Comparison of ENCODE assay signal across 20 mouse cellular contexts in the genomic region with DNA sequence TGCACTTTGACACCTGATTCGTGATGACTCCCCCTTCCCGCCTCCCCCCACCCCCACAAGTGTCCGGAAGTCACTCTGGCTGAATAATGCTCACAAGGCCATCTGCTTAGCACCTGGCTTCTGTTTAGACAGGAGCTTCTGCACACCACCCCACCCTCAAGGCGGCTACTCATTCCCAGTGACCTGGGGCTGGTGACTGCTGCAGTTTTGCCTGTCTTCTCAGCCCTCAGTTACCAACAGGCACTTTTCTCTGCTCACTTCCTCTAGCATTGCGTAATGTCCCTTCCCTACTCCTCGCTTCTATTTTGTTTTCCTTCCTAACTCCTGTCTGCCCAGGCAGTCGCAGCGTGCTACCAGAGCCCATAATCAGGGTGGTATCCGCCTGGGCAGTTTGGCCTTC. TPM values are rescaled to one million over a fixed set of nuclear protein-coding genes. Genes with fewer than 3 reads are reported as not detected.
DNase-seq lines count a peak whose midpoint lies in the region; ATAC-seq and TF ChIP-seq lines count a peak whose summit lies in the region.
"Had no signal": no experiment of that assay in that cellular context is flagged by ENCODE, and none has a peak within 500 bp of the region (broad histone marks: within the 10 kb centered on the region; RNA-seq: fewer than 3 reads in every experiment).

No protein-coding gene starts in this region.

- ATAC-seq in megakaryocyte, adult 5-6 weeks (ENCODE audit: poor library complexity, severe bottlenecking): peak; percentile 44
- ATAC-seq: forebrain, embryonic 13.5 days; inflammation-experienced regulatory T-cells, adult 6 months had no signal

- no peaks in the 10 kb centered on the region for H3K9me3 ChIP-seq in hindbrain, embryonic 10.5 days
- H3K9me3 ChIP-seq: forebrain, embryonic 13.5 days; hindbrain, embryonic 12.5 days; midbrain, embryonic 10.5 days; neural tube, embryonic 13.5 days had no signal

- H3K9ac ChIP-seq in liver, adult 2 months (ENCODE audit: low read depth, low read length): no peak overlapping the region
- H3K9ac ChIP-seq: forebrain, embryonic 13.5 days; hindbrain, embryonic 12.5 days; liver, embryonic 14.5 days; neural tube, embryonic 13.5 days had no signal

- no peak for TF ChIP-seq POLR2A in liver, adult 2 months (IDR thresholded peaks at IDR 0.05; ENCODE audit: extremely low read depth, insufficient read depth, low read length)
- no peak for TF ChIP-seq POLR2A in bone marrow macrophage, adult 2 months (IDR thresholded peaks at IDR 0.05; ENCODE audit: borderline replicate concordance, low read depth, low read length)

- intact Hi-C loops in left cerebral cortex, adult 2 months (cut with DNase I): no loop called here

- H3K4me3 ChIP-seq in liver, adult 2 months (ENCODE audit: insufficient read depth, low read depth, low read length): no peak overlapping the region
- no peak overlapping the region for H3K4me3 ChIP-seq in C2C12 (ENCODE audit: insufficient read depth, poor library complexity, severe bottlenecking)
- H3K4me3 ChIP-seq in bone marrow macrophage, adult 2 months (ENCODE audit: insufficient read depth, low read length): no peak overlapping the region
- H3K4me3 ChIP-seq in hindbrain, embryonic 10.5 days: no peak overlapping the region
- H3K4me3 ChIP-seq in left cerebral cortex, adult 2 months: no peak overlapping the region
- H3K4me3 ChIP-seq: forebrain, embryonic 13.5 days; hindbrain, embryonic 12.5 days; midbrain, embryonic 10.5 days; neural tube, embryonic 13.5 days had no signal

- peaks cover 15% of the 10 kb centered on the region for H3K79me3 ChIP-seq in C2C12 (ENCODE audit: low read depth)

- peaks cover 4% of the 10 kb centered on the region for H3K36me3 ChIP-seq in liver, adult 2 months (ENCODE audit: control insufficient read depth, insufficient read depth, low read length)
- H3K36me3 ChIP-seq in C2C12 (ENCODE audit: control insufficient read depth, insufficient read depth): peaks cover 13% of the 10 kb centered on the region
- peaks cover 31% of the 10 kb centered on the region for H3K36me3 ChIP-seq in hindbrain, embryonic 10.5 days

- no peak overlapping the region for H3ac ChIP-seq in C2C12 (ENCODE audit: control insufficient read depth, insufficient read length, low read depth)

- WGBS in liver, adult 2 months: 50% methylated on average over 9 of the region's 9 CpGs
- WGBS in hindbrain, embryonic 10.5 days: 86% methylated on average over 9 of the region's 9 CpGs

- DNase-seq in liver, adult 2 months (ENCODE audit: extremely low read depth, low read depth, low spot score): peak; percentile 18
- no peak for DNase-seq in liver
- DNase-seq in cerebellum, postnatal 4 days (ENCODE audit: low spot score in 2 of 2): no peak
- DNase-seq in hindbrain, embryonic 10.5 days (ENCODE audit: low spot score): no peak
- DNase-seq in left cerebral cortex, adult 2 months (ENCODE audit: extremely low spot score in 1 of 2, low spot score in 2 of 2): no peak
- DNase-seq: adrenal gland, adult 8-10 months; cerebellum, adult 8-10 months; gastrocnemius, postnatal 14 days; right cerebral cortex, postnatal 14 days; thymus, postnatal 4 days had no signal

- no peak for TF ChIP-seq CTCF in liver, adult 2 months (IDR thresholded peaks at IDR 0.05; ENCODE audit: low read depth, low read length)
- no peak for TF ChIP-seq CTCF in C2C12 (IDR thresholded peaks at IDR 0.05; ENCODE audit: control insufficient read depth, insufficient read depth, insufficient read length)
- no peak for TF ChIP-seq CTCF in bone marrow macrophage, adult 2 months (IDR thresholded peaks at IDR 0.05; ENCODE audit: low read depth, low read length)
- no peak for TF ChIP-seq CTCF in left cerebral cortex, adult 2 months (IDR thresholded peaks at IDR 0.05)

- no peaks in the 10 kb centered on the region for H3K79me2 ChIP-seq in liver, adult 2 months (ENCODE audit: control insufficient read depth, insufficient read depth, low read length)
- H3K79me2 ChIP-seq in C2C12 (ENCODE audit: control insufficient read depth, insufficient read depth): peaks cover 29% of the 10 kb centered on the region

- no peak overlapping the region for H3K27ac ChIP-seq in liver, adult 2 months (replicated peaks; ENCODE audit: insufficient read depth, low read depth, low read length)
- H3K27ac ChIP-seq in bone marrow macrophage, adult 2 months (ENCODE audit: insufficient read depth, low read depth, low read length): peak overlapping the region; percentile 64
- no peak overlapping the region for H3K27ac ChIP-seq in hindbrain, embryonic 10.5 days
- H3K27ac ChIP-seq in left cerebral cortex, adult 2 months: no peak overlapping the region
- H3K27ac ChIP-seq: forebrain, embryonic 13.5 days; hindbrain, embryonic 12.5 days; liver, embryonic 14.5 days; midbrain, embryonic 10.5 days; neural tube, embryonic 13.5 days had no signal

- no peaks in the 10 kb centered on the region for H3K27me3 ChIP-seq in liver, adult 2 months (ENCODE audit: control insufficient read depth, insufficient read depth, low read length)
- no peaks in the 10 kb centered on the region for H3K27me3 ChIP-seq in C2C12 (ENCODE audit: control insufficient read depth, insufficient read depth, insufficient read length)
- H3K27me3 ChIP-seq in hindbrain, embryonic 10.5 days (ENCODE audit: insufficient read depth, poor library complexity, severe bottlenecking): no peaks in the 10 kb centered on the region
- H3K27me3 ChIP-seq: CH12.LX; forebrain, embryonic 13.5 days; hindbrain, embryonic 12.5 days; neural tube, embryonic 13.5 days had no signal

- H3K4me1 ChIP-seq in liver, adult 2 months (ENCODE audit: control insufficient read depth, insufficient read depth, low read length): 0 out of 2 replicates have a peak, but pooled peaks cover under 1% of the 10 kb centered on the region
- H3K4me1 ChIP-seq in bone marrow macrophage, adult 2 months (ENCODE audit: control insufficient read depth, insufficient read depth, low read length): peaks cover 26% of the 10 kb centered on the region
- peaks cover 3% of the 10 kb centered on the region; the same call in 1 of the 2 replicates for H3K4me1 ChIP-seq in hindbrain, embryonic 10.5 days (replicated peaks)

TF ChIP-seq in C2C12, 6 proteins besides CTCF, POLR2A, EP300 and RAD21:
- no peak for TF ChIP-seq MYOG (IDR thresholded peaks at IDR 0.05; ENCODE audit: control insufficient read depth, extremely low read depth, insufficient read length)
- TF ChIP-seq CEBPB (IDR thresholded peaks at IDR 0.05; ENCODE audit: low read depth): peak; percentile 61

RNA-seq across cellular contexts. Expression of gene Mrfap1, which starts 4.7 kb away (rescaled TPM):
- total RNA-seq in liver, adult 2 months (2014; rRNA removed): 154 and 173 TPM in 2 replicates
- polyA plus RNA-seq in liver, adult 2 months (2012; rRNA removed): 72.2 and 93.9 TPM in 2 replicates
- polyA plus RNA-seq in C2C12 (2012; fragmentation: generic; extraction: Trizol): 347 TPM
- polyA plus RNA-seq in bone marrow macrophage, adult 2 months (2012; ENCODE audit: insufficient read depth, insufficient read length, missing spikeins): 280 and 308 TPM in 2 replicates
- 194 and 201 TPM in 2 replicates for total RNA-seq in megakaryocyte, adult 5-6 weeks (2015)
- 227 and 275 TPM in 2 replicates for total RNA-seq in megakaryocyte, adult 5-6 weeks (2017)
- 423 and 451 TPM in 2 replicates for polyA plus RNA-seq in hindbrain, embryonic 10.5 days (2016; fragmentation: Nextera tagmentation; extraction: Ambion mirVana)
- total RNA-seq in left cerebral cortex, adult 2 months (2021): 100 to 1,000 TPM; 409 to 435 TPM

RNA-seq across cellular contexts. Expression of gene Man2b2, which starts 38.6 kb away (rescaled TPM):
- 33.8 and 44.6 TPM in 2 replicates for total RNA-seq in liver, adult 2 months (2014; rRNA removed)
- 78.7 and 90.9 TPM in 2 replicates for polyA plus RNA-seq in liver, adult 2 months (2012; rRNA removed)
- 4.5 TPM for polyA plus RNA-seq in C2C12 (2012; fragmentation: generic; extraction: Trizol)
- 86.1 and 111 TPM in 2 replicates for polyA plus RNA-seq in bone marrow macrophage, adult 2 months (2012; ENCODE audit: insufficient read depth, insufficient read length, missing spikeins)
- 29.5 and 42.3 TPM in 2 replicates for total RNA-seq in megakaryocyte, adult 5-6 weeks (2015)
- total RNA-seq in megakaryocyte, adult 5-6 weeks (2017): 19.7 and 23.9 TPM in 2 replicates
- 16.6 and 17.7 TPM in 2 replicates for polyA plus RNA-seq in hindbrain, embryonic 10.5 days (2016; fragmentation: Nextera tagmentation; extraction: Ambion mirVana)
- total RNA-seq in left cerebral cortex, adult 2 months (2021): 10 to 100 TPM; 25.3 to 25.8 TPM

RNA-seq across cellular contexts. Expression of gene Bloc1s4, which starts 43.4 kb away (rescaled TPM):
- 12.9 and 15.7 TPM in 2 replicates for total RNA-seq in liver, adult 2 months (2014; rRNA removed)
- polyA plus RNA-seq in liver, adult 2 months (2012; rRNA removed): 16.5 and 19.4 TPM in 2 replicates
- 18.7 TPM for polyA plus RNA-seq in C2C12 (2012; fragmentation: generic; extraction: Trizol)
- polyA plus RNA-seq in bone marrow macrophage, adult 2 months (2012; ENCODE audit: insufficient read depth, insufficient read length, missing spikeins): 16.8 and 16.9 TPM in 2 replicates
- total RNA-seq in megakaryocyte, adult 5-6 weeks (2015): 11.4 and 14.9 TPM in 2 replicates
- 12.2 and 13.2 TPM in 2 replicates for total RNA-seq in megakaryocyte, adult 5-6 weeks (2017)
- polyA plus RNA-seq in hindbrain, embryonic 10.5 days (2016; fragmentation: Nextera tagmentation; extraction: Ambion mirVana): 23.1 and 23.5 TPM in 2 replicates
- 10 to 100 TPM; 19.3 to 19.7 TPM for total RNA-seq in left cerebral cortex, adult 2 months (2021)
